Mouse (Mus musculus): ENCODE data around the gene Pi4kb. TPM values are rescaled to one million over a fixed set of nuclear protein-coding genes. Genes with fewer than 3 reads are reported as not detected.
A peak's percentile ranks its signal among the peaks of the same experiment; 100 is the strongest.

Gene Pi4kb
- polyA plus RNA-seq, 1 experiment, result not detected

GRCm38 (mm10) chr3:94959871-94960270 lies 14.7 kb upstream of the Pi4kb start:
- TF ChIP-seq CTCF (IDR thresholded peaks at IDR 0.05; ENCODE audit: insufficient read depth, low read depth, low read length), result no peak
- no peak for TF ChIP-seq POLR2A (IDR thresholded peaks at IDR 0.05; ENCODE audit: insufficient read depth, low read depth, low read length)
- Histone ChIP-seq H3K4me3 (ENCODE audit: insufficient read depth, low read depth, low read length) (no peak overlapping the region), H3K4me1 (ENCODE audit: control insufficient read depth, insufficient read depth, low read length) (peaks cover 13% of the 10 kb centered on the region), H3K27ac (ENCODE audit: insufficient read depth, low read depth, low read length) (no peak overlapping the region)
- WGBS, result 49% methylated on average over 8 of the region's 8 CpGs

DNA sequence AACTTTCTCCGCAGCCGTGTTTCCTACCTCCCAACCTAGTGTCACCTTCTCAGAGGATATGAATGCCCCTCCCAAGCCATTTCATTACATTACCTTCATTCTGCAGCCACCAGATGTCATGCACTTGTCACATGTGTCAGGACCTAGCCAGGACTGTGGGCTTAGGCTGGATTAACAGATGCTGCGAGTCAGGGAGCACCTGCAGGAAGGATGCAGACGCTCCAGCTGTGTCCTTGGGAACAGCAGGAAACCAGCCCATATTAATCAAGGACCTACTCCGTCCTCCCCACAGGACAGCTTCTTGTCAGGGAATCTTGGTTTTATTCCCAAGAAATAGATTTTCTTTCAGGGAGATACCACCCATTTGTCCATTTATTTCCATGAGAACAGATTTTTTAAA lies 14.2 kb upstream of the Pi4kb start:
- peaks cover 8% of the 10 kb centered on the region for H3K4me1 ChIP-seq (ENCODE audit: control insufficient read depth, insufficient read depth, low read length)
- WGBS, result 47% methylated on average over 5 of the region's 5 CpGs
- H3K4me3 ChIP-seq (ENCODE audit: insufficient read depth, low read depth, low read length), result no peak overlapping the region
- TF ChIP-seq CTCF (IDR thresholded peaks at IDR 0.05; ENCODE audit: insufficient read depth, low read depth, low read length) (no peak), POLR2A (IDR thresholded peaks at IDR 0.05; ENCODE audit: insufficient read depth, low read depth, low read length) (no peak)
- no peak overlapping the region for H3K27ac ChIP-seq (ENCODE audit: insufficient read depth, low read depth, low read length)

GRCm38 (mm10) chr3:94964989-94965388 lies 9.5 kb upstream of the Pi4kb start:
- no peaks in the 10 kb centered on the region for H3K4me1 ChIP-seq (ENCODE audit: control insufficient read depth, insufficient read depth, low read length)
- no peak for TF ChIP-seq CTCF (IDR thresholded peaks at IDR 0.05; ENCODE audit: insufficient read depth, low read depth, low read length)
- no peak for TF ChIP-seq POLR2A (IDR thresholded peaks at IDR 0.05; ENCODE audit: insufficient read depth, low read depth, low read length)
- H3K4me3 ChIP-seq (ENCODE audit: insufficient read depth, low read depth, low read length), result no peak overlapping the region
- no peak overlapping the region for H3K27ac ChIP-seq (ENCODE audit: insufficient read depth, low read depth, low read length)
- WGBS, result 92% methylated on average over 1 of the region's 1 CpGs

GRCm38 (mm10) chr3:94965878-94966277 lies 8.7 kb upstream of the Pi4kb start:
- no peak overlapping the region for H3K27ac ChIP-seq (ENCODE audit: insufficient read depth, low read depth, low read length)
- TF ChIP-seq CTCF (IDR thresholded peaks at IDR 0.05; ENCODE audit: insufficient read depth, low read depth, low read length), result no peak
- no peak for TF ChIP-seq POLR2A (IDR thresholded peaks at IDR 0.05; ENCODE audit: insufficient read depth, low read depth, low read length)
- H3K4me1 ChIP-seq (ENCODE audit: control insufficient read depth, insufficient read depth, low read length), result no peaks in the 10 kb centered on the region
- WGBS, result 71% methylated on average over 1 of the region's 1 CpGs
- no peak overlapping the region for H3K4me3 ChIP-seq (ENCODE audit: insufficient read depth, low read depth, low read length)

GRCm38 (mm10) chr3:94972552-94972951 lies 2.0 kb upstream of the Pi4kb start:
- H3K4me1 ChIP-seq (ENCODE audit: control insufficient read depth, insufficient read depth, low read length), result 0 out of 2 replicates have a peak, but pooled peaks cover 2% of the 10 kb centered on the region
- TF ChIP-seq POLR2A (IDR thresholded peaks at IDR 0.05; ENCODE audit: insufficient read depth, low read depth, low read length) (no peak), CTCF (IDR thresholded peaks at IDR 0.05; ENCODE audit: insufficient read depth, low read depth, low read length) (no peak)
- no peak overlapping the region for H3K27ac ChIP-seq (ENCODE audit: insufficient read depth, low read depth, low read length)
- H3K4me3 ChIP-seq (ENCODE audit: insufficient read depth, low read depth, low read length), result no peak overlapping the region
- WGBS, result 96% methylated on average over 3 of the region's 3 CpGs

GRCm38 (mm10) chr3:94973620-94974019 lies 911 bp upstream of the Pi4kb start:
- WGBS, result 82% methylated on average over 5 of the region's 5 CpGs
- H3K4me3 ChIP-seq (ENCODE audit: insufficient read depth, low read depth, low read length), result no peak overlapping the region
- no peak overlapping the region for H3K27ac ChIP-seq (ENCODE audit: insufficient read depth, low read depth, low read length)
- TF ChIP-seq POLR2A (IDR thresholded peaks at IDR 0.05; ENCODE audit: insufficient read depth, low read depth, low read length), result no peak
- no peak for TF ChIP-seq CTCF (IDR thresholded peaks at IDR 0.05; ENCODE audit: insufficient read depth, low read depth, low read length)
- H3K4me1 ChIP-seq (ENCODE audit: control insufficient read depth, insufficient read depth, low read length), result 0 out of 2 replicates have a peak, but pooled peaks cover 2% of the 10 kb centered on the region

DNA sequence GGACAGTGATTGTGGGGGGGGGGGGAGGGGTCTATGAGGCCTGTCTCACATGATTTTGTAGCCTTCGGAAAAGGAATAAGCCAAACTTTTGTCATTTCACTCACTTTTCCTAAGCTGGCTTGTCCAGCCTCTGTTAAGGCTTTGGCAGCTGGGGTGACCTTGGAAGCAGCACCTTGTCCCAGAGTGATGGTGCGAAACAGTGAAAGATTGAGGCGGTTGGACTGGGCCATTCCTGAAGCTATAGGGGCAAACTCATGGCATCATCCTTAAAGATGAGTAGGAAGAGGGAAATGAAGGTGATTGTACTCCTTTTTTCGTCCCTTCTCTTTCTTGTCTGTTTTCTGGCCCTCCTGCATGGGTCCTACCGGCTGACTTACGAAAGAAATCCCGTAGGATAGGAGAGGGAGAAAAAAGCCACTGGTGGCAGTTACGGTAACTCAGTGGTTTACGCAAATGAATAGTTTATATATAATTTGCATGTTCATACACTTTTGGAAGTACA lies 454 bp upstream of the Pi4kb start:
- 15% methylated on average over 9 of the region's 9 CpGs for WGBS
- H3K4me3 ChIP-seq (ENCODE audit: insufficient read depth, low read depth, low read length), result peak overlapping the region; percentile 34
- H3K4me1 ChIP-seq (ENCODE audit: control insufficient read depth, insufficient read depth, low read length), result 0 out of 2 replicates have a peak, but pooled peaks cover 2% of the 10 kb centered on the region
- H3K27ac ChIP-seq (ENCODE audit: insufficient read depth, low read depth, low read length), result peak overlapping the region; percentile 46; the same call in 1 of the 2 replicates
- TF ChIP-seq POLR2A (IDR thresholded peaks at IDR 0.05; ENCODE audit: insufficient read depth, low read depth, low read length), result no peak
- TF ChIP-seq CTCF (IDR thresholded peaks at IDR 0.05; ENCODE audit: insufficient read depth, low read depth, low read length), result no peak

- WGBS, result 91% methylated on average over 11 of the region's 11 CpGs
- H3K27ac ChIP-seq (ENCODE audit: insufficient read depth, low read depth, low read length), result no peak overlapping the region
- H3K4me1 ChIP-seq (ENCODE audit: control insufficient read depth, insufficient read depth, low read length), result peaks cover 12% of the 10 kb centered on the region
- TF ChIP-seq POLR2A (IDR thresholded peaks at IDR 0.05; ENCODE audit: insufficient read depth, low read depth, low read length) (no peak), CTCF (IDR thresholded peaks at IDR 0.05; ENCODE audit: insufficient read depth, low read depth, low read length) (no peak)
- no peak overlapping the region for H3K4me3 ChIP-seq (ENCODE audit: insufficient read depth, low read depth, low read length)
Measured at GRCm38 (mm10) chr3:94984312-94984711, 9.8 kb downstream of the Pi4kb start.

DNA sequence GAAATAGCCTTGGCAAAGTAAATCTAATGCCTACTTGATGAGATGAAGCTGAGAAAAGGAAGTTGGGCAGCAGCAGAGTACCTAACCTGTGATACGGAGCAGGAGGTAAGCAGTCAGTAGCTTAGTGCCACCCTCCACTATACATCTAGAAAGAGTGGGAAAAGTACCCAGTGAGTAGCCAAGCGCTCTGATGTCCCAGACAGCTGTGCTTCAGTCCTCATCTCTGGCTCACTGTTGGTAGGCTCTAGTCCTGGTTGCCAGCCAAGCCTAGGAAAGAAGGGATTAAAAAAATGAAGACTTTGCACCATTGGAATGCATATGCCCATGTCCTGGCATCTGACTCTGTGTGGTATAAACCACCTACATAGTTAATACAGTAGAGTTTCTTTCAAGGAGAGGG lies 11.0 kb downstream of the Pi4kb start:
- WGBS, result 91% methylated on average over 2 of the region's 2 CpGs
- Histone ChIP-seq H3K4me1 (ENCODE audit: control insufficient read depth, insufficient read depth, low read length) (peaks cover 14% of the 10 kb centered on the region), H3K27ac (ENCODE audit: insufficient read depth, low read depth, low read length) (no peak overlapping the region), H3K4me3 (ENCODE audit: insufficient read depth, low read depth, low read length) (no peak overlapping the region)
- TF ChIP-seq POLR2A (IDR thresholded peaks at IDR 0.05; ENCODE audit: insufficient read depth, low read depth, low read length) (no peak), CTCF (IDR thresholded peaks at IDR 0.05; ENCODE audit: insufficient read depth, low read depth, low read length) (no peak)

DNA sequence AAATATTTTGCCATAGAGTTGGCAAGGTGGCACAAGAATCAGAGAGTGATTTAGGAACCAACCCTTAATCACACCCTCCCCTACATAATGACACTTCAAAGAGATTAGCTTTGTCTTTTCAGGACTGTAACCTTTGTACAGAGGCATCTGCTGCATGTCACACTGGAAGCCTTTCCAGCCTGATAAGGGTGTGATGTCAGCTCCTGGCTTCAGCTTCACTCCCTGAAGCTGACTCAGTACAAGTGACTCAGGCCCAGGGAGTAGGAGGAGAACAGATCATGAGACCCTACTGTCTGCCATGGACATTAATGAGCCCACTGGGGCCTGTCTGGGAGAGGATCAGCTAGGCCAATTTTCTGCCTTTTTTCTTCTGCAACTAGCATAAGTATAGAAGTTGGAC lies 13.0 kb downstream of the Pi4kb start:
- Histone ChIP-seq H3K27ac (ENCODE audit: insufficient read depth, low read depth, low read length) (peak overlapping the region; percentile 40; the same call in 1 of the 2 replicates), H3K4me3 (ENCODE audit: insufficient read depth, low read depth, low read length) (no peak overlapping the region), H3K4me1 (ENCODE audit: control insufficient read depth, insufficient read depth, low read length) (peaks cover 14% of the 10 kb centered on the region)
- no peak for TF ChIP-seq CTCF (IDR thresholded peaks at IDR 0.05; ENCODE audit: insufficient read depth, low read depth, low read length)
- no peak for TF ChIP-seq POLR2A (IDR thresholded peaks at IDR 0.05; ENCODE audit: insufficient read depth, low read depth, low read length)

All from olfactory bulb, adult 2 months (tissue).